Mouse (Mus musculus): ENCODE data around the gene Zmat3.

Zmat3 gene

DNA sequence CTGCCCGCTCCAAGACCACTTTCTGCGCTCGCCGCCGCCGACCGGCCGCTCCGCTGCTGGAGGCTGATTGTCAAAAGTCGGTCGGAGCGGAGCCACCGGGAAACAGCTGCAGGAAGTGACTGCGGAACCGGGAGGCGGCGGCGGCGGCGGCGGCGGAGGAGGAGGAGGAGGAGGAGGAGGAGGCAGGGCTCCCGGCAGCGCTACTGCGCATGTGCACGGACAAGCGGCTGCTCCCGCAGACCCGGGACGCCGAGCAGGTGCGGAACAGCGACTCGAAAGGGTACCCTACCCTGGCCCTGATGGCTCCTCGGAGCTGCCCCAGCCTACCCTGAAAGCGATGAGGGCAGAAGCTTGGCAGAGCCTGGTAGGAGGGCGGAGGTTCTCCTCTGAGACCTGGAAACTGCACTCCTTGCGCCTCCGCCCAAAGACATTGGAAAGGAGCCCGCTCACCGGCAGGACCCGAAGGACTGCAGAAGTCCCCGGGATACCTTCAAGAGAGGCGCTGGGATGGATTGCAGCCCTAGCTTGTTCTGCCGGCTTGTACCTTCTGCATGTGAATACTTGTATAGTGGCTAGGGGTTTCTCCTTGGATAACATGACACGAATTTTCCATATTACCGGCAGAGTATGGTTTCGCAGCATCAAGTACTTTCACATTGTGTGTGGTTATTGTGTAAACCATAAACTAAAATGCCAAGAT is at the start of gene Zmat3:
Gene Zmat3 (minus strand): TSS at position 469 of the 700 bp plus-strand sequence.
- DNase-seq (ENCODE audit: low spot score) = peak; percentile 63

DNA sequence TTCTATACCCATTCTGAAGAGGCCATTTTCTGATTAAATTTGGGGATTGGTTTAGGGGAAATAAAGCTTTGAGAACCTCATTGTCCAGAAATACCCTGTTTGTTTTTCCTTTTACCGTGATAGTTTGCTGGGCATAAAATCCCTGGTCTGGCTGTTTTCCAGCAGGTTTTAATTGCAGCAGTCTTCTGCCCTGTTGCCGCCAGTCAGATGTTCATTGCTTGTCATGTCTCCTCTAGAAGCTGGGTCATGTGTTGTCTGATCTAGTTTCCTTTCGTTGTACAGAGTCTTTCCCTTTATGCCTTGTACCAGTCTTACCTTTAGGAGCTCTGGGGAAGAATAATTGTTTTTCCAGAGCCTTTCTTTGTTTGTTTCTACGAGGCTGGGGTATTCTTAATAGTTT is 48.6 kb upstream of the Zmat3 start:
- DNase-seq (ENCODE audit: low spot score) = no peak

DNA sequence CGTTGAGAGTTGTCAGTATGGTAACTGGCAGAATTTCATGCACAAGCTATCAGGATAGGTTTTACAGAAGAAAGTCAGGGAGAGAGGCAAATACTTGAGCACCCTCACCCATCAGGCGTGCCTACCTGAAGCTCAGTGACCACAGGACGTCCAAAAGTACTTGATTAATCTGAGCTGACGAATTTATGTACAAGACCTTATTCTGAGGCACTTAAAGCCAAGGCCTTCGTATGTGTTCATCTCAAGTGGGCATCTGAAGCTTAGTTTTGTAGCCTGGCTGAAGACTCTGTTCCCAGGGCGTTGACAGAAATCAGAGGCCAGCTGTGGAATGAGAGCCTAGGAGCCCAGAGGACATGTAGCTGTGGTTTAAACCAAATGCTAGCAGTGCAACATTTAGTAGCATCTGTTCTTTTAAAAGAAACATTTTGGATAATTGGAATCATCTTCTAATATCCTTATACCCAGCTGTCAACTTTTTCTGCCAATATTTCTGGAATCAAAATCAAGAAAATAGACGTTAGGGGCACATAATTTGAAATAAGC is 46.8 kb upstream of the Zmat3 start:
- DNase-seq (ENCODE audit: low spot score) = no peak

DNA sequence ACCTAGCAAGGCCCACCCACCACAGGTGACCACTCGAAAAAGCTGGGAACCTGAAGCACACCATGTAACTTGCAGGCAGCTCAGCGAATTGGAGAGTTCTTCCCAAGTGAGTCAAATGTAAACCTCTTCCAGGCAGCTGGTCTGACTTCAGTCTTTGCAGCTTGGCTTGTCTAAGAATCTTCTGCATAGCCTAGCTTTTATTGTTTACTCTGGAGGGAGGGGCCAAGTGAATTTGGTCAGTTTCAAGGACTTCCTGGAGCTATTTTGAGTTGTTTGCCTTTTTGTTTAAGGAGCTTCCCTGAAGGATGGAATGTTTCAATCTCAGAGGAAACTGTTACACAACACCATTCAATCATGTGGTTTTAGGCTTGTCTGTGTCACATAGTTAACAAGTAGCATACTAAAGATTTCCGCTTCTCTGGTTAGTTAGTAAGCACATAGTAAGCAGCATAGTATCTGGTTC is 43.0 kb upstream of the Zmat3 start:
- DNase-seq (ENCODE audit: low spot score) = no peak

DNA sequence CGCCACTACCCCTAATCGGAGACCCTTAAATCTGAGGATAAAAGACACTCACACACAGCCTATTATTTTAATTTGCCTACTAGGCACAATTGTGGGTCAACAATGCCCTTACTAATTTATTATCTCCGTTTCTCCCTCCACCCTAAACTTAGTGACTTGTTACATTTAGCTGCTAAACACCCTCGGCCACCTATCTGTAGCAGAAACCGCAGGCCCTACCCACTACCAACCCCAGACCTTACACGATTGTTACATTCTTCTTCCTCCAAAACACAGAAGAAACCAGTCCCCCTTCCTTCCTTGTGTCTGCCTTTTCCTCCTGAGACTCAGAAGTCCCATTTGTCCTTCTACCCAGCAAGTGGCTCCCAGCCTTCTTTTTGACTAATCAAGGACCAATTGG is 41.0 kb upstream of the Zmat3 start:
- DNase-seq (ENCODE audit: low spot score) = no peak

DNA sequence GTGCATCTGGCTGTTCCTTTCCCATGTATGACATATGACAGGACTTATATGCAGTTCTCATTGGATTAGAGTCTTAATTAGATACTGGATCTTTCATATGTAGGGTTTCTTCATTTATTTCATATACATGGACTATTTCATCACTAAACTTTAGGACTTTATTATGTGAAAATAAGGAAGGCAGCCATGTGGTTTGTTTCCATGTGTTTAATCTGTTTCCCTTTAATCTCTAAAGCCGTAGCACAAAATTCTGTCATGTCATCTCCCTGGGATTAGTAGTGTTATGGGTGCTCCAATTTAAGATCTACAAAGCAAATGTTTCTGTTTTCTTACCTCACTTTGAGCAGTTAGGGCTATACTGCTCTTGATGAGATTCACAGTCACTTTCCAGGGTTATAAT is 39.9 kb upstream of the Zmat3 start:
- DNase-seq (ENCODE audit: low spot score) = no peak

DNA sequence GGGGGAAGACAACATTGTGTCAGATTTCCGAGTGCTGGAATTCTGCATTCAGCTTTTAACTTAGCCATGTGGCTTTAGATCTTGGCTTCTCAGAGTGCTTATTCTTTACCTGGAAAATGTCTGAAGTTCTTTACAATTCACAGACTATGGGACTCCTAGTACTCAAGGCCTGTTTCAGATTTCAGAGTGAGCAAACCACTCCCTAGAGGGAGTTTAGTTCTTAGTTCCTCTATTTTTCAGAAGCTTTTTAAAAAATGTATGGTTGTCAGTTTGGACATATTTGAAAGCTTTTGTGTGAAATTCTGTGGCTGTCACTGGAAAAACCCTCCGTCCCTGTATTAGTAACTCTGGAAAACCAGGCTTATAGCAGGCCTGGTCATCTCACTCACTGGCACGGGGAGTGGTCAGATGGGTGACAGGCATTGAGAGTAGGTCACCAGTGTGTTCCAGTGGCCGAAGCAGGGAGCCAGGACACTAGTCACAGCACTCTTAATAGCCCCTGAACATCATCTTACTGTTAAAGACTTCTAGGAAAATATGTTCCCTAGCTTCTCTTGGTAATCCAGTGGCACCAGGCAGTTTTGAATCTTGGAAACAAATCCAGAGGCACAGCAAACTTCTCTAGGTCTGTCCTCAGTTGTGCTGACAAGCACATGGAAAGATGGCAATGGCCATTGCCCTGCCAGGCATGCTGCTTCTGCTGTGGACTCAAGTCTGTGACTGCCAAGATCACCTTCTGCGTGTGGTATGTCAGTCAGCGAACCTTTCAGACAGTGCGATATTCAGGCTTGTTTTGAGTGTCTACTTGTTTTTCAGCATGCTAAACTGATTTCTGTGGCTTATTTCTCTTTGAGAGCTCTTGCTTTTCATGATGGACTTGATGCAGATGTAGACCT is 37.4 kb upstream of the Zmat3 start:
- no peak for DNase-seq (ENCODE audit: low spot score)

DNA sequence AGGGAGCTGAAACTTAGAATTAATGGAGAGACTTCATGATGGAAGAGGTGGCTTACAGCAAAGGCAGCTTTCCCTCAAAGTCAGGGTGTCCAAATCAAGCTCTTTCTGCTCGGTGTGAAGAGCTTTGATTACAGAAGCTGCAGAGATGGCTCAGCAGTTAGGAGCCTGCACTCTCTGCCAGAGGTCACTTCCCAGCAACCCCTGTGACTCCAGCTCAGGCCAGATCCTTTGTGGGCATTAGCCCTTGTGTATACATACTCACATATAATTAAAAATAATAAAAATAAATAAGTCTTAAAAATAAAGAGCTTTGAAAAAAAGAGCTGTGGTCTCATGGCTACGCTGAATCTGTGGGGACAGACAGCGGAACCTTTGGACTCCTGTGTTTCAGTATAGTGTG is 35.8 kb upstream of the Zmat3 start:
- DNase-seq (ENCODE audit: low spot score) = no peak

DNA sequence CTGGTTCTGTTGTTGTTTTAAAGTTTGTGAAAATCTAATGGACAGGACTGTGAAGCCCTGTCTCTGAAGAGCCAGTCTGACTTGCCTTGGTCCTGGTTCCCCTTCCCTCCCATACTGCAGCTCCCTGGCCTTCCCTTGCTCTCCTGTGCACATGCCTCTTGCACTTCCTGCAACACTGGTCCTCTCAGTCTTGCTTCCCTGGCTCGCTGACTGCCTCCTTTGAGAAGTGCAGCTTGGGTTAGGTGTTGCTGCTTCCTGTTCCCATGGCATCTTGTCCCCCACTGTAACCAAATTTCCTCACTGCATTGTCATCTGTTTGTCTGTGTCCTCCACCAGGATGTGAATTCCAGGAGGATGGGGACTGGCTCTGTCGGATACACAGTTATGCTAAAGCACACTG is 34.1 kb upstream of the Zmat3 start:
- DNase-seq (ENCODE audit: low spot score) = no peak

DNA sequence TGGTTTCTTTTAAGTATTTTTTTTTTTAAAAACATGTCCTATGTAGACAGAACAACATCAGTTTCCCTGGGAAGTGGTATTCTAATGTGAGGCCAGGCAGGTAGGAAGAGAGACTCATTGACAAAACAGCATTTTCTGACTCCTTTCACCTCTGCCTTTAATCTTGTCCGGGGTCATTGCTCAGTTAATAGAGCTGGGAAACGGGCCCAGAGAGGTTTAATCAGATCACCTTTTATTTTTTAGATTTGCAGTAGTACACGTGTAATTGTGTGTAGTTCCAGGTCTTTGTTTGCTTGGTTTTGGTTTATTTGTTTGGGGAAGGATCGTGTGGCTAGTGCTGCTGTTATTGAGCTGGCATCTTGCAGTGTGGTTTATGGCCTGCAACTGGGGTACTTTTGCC is 33.6 kb upstream of the Zmat3 start:
- DNase-seq (ENCODE audit: low spot score) = no peak

DNA sequence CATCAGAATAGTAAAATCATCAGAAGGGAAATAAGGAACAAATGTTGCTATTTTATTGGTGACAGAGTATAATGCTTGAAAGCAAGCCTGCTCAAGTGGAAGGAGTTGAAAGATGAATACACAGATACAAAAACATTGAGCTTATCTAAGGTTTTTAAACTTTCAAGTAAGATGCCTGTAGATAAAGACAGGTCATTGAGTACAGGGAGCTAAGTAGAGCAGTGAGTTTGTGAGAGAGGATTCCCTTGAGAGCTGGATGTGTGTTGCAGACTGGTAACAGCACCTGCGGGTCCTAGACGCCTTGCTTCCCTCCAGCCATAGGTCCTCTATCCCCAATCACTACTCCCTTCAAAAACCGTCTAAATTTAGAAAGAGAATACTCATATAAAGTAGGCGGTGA is 32.8 kb upstream of the Zmat3 start:
- no peak for DNase-seq (ENCODE audit: low spot score)

DNA sequence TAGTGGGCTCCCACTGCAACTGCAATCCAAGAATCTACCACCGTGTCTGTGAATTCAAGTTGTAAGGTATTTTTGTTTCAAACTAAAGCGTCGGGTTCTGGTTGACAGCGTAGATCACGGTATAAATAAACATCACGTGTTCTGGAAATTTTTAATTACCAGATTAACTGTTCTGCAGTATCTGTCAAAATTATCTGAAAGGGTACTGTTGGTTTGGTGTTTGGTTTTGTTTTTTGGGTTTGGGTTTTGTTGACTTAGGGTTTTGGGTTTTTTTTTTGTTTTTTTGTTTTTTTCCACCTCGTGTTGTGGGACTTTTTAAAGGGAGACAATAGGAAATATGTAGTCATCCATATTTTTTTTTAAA is 32.3 kb upstream of the Zmat3 start:
- no peak for DNase-seq (ENCODE audit: low spot score)

DNA sequence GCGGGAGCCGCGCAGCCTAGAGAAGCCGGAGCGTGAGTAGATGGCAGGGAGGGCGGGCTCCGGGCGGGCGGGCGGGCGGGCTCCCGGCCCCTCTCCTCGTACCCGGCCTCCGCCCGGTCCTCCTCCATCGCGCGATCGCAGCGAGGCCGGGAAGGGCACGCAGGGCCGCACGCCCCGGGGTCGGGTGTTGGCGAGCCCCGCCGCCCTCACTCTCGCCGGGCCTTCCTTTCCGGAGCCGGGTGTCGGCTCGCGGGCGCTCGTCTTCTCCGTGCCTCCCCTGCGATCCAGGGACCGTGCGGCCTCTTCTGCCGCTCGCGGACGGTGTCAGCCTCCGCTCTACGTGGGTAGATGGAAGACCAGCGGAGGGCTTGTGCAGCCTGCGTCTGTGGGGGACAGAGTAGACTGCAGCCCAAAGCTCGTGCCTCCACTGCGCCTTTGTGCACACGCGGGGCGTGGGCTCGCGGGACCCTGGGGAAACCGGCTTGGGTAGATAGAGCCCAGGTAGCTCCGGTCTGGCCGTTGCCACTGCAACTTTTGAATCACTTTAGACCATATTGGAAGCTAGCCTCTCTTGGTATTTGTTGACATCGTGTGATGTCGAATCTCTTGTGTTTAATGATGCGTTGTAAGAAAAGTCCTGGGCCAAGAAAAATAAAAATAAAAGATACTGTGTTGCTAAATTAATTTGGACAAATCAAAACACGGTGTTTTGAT is 31.8 kb upstream of the Zmat3 start, which contains the start of gene Pik3ca:
Gene Pik3ca (plus strand): TSS at position 211 of the 714 bp plus-strand sequence.
- DNase-seq (ENCODE audit: low spot score) = peak; percentile 58

DNA sequence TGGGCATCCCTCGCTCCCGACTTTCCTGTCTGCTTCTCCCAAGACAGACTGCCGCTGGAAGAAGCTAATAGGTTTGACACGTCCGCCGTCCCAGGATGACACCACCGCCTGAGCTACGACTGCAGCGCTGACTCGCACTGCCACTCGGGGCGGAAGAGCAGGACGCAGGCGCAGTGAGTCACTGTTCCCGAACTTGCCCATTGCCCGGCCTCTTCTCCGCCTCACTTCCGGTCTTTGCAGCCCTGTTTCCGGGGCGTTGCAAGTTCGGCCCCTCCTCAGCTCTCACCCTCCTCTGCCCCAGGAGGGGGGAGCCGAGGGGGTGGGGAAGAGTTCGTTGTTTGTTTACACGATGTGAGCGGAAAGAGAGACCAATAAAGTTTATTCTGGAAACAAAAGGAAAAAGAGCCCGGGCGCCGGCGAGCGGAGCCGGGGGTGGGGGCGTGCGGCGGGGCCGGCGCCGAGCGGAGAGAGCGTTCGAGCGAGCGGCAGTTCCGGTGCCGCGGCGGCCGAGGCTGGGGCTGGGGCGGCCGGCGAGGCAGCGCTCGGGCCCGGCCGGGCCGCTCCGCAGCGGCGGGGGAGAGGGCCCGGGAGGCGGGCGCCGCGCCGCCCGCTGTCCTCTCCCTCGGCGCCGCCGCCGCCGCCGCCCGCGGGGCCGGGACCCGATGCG is 31.1 kb upstream of the Zmat3 start:
- peak; percentile 92 for DNase-seq (ENCODE audit: low spot score)

DNA sequence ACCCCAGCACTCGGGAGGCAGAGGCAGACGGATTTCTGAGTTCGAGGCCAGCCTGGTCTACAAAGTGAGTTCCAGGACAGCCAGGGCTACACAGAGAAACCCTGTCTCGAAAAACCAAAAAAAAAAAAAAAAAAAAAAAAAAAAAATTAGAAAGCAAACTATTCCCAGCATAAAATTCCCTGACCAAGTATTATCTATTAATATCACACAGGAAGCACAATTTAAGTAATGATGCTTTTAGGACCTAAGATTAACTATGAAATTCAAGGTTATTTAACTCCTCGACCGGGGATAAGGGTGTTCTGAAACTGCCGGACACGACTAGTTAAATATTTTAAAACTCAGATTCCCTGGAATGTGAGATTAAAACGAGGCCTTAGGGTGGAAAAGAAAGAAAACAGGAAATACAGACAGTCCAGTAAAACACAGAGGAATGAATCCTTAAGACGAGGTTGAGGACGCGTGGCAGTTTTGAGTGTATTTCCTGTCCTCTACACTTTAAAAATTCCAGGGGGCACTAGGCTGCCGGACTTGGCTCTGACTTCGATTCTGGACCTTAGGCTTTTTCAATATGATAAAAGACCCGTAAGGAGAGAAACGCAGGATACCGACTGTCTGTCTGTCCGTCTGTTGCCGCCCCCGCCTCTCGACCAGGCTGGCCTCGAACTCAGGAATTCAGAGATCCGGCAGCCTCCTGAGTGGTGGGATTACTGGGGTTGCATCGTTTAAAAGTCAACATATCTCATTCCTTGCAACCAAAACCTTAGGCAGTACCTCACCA is 30.1 kb upstream of the Zmat3 start:
- DNase-seq (ENCODE audit: low spot score) = peak; percentile 17

DNA sequence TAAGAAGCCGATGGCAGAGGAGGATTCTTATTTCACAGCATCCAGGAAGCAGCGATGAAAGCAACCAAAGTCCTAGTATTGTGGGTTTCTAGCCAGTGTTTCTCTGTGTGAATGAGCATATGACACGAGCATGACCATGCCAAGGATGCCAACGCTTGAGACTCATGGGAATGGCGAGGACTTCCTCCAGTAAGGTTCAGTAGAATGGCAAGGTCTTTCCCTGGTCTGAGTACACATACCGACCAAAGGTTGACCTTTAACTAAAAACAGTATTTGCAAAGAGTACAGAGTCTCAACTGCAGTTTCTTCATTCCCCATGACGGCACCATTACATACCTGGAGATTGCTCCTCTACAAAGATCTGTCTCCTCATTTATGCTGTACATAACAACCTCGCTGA is 28.2 kb upstream of the Zmat3 start:
- DNase-seq (ENCODE audit: low spot score) = no peak

DNA sequence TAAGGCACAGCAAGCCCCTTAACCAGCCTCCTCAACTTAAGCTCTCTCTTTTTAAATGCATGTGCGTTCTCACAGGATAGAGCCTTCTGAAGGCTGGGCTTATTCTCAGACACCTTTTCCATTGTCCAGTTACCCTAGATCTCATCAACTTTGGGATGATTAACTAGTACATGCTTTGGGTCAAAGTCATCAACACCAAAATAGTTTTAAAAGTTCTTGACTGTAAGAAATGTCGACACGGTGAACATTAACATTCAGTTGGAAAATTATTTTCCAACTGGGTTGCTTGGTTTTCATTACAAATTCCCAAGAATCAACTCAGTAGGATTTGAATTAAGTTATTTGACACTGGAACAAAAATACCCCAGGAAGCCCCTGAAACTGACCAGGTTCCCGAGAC is 27.0 kb upstream of the Zmat3 start:
- DNase-seq (ENCODE audit: low spot score) = no peak

DNA sequence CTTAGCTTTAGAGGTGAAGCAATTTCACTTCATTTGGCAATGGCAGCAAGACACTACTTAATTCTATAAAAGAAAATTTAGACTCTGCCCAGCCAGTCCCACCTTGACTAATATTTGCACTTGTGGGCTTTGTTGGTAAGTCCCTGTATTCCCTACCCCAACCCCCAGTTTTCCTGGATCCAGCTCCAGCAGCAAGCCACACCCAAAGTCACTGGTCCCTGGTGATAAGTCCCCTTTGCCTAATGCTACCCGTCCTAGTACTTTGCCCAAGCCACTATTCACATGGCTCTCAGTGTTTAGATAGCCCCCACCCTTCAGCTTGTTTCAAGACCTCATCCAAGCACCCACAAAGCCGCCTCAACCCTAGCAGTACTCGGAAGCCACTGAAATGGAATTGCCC is 15.7 kb upstream of the Zmat3 start:
- no peak for DNase-seq (ENCODE audit: low spot score)

DNA sequence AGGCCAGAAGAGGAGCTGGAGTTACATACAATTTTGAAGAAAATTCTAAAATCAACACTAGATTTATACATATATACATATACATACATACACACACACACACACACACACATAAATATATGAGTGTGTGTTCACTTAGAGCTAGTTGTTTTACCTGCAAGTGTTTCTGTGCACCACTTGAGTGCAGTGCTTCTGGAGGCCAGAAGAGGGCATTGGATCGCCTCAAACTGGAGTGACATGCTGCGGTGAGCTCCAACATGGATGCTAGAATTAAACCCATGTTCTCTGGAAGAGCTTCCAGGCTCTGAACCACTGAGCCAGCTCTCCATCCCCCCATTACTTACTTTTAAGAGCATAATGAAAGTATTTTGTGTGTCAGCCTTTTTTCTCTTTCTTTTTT is 14.1 kb upstream of the Zmat3 start:
- no peak for DNase-seq (ENCODE audit: low spot score)

DNA sequence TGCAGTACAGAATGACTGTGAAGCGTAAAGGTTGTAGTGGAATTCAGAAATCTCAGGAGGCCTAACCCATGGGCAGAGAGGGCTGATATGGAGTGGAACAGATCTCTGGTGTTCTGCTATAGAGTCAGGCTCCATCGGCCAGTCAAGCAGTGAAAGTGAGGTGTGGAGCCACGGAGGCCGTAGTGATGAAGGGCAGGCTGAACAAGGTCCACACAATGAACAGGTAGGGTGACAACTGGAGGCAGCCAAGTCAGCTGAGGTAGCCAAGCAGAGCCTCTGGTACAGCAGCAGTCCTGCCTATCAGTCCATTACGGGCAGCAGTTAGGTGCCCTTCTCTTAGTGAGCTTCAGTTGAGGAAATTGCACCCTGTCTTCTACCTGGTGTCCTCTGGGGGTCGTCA is 7.4 kb upstream of the Zmat3 start:
- no peak for DNase-seq (ENCODE audit: low spot score)

DNA sequence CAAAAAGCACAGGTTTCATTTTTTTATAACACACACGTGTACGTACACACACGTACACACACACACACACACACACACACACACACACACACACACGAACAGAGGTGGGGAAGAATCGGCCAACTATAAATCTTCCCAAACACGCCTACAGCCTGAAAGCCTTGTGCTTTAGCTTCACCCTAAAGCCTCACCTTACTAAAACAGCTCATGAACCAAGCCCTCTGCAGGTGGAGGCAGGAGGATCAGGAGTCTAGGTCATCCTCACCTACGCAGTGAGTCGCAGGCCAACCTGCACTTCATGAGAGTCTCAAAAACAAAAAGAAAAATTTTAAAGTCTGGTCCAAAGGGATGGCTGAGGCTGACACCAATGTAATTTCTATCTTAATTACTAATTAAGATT is 6.7 kb upstream of the Zmat3 start:
- no peak for DNase-seq (ENCODE audit: low spot score)

Measured in spleen, adult 12 weeks (tissue).